Mouse (Mus musculus): ENCODE results near the gene Pbx4.
A peak's percentile ranks its signal among the peaks of the same experiment; 100 is the strongest.

The Pbx4 gene

DNA sequence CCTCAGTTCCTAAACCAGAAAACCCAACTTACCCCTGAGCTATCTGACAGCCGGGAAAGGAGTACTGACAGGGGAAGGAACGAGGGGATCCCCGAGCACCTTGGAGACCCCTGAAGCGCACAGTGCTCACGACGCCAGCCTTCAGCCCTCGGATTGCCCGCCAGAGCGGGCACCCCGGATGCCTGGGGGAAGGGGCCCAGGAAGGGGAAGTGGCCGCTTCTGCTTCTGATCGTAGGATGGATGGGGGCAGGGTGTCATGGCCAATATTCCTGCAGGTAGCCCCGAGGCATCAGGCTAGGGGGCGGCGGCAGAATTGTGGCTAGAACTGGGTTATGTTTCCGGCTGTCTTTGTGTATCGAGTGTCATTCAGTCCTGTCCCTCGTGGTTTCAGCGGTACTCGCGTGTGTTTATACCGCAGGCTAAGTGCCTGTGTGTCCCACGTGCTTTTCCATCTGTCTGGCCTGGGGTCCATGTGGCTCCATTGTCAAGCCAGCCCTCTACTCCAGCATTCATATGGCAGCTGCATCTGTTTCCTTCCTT is 23.4 kb upstream of the Pbx4 start:
- peak in 1 of 2 experiments; percentile 32 for DNase-seq (ENCODE audit: low spot score in 2 of 2)

GRCm38 (mm10) chr8:69809820-69810219 is 22.5 kb upstream of the Pbx4 start:
- no peak for DNase-seq (ENCODE audit: low spot score in 2 of 2)

DNA sequence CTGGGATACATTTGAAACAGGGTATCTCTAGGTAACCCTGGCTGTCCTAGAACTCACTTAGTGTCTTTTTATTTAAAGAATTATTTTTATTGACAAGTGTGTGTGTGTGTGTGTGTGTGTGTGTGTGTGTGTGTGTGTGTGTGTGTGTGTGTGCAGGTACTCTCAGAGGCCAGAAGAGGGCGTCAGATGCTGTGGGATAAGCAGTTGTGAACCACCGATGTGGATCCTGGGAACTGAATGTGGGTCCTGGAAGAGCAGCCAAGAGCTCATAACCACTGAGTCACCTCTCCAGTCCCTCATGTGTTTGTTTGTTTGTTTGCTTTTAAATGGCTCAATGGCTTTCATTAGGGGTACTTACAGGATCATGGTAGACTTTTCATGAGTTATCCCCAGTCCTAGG is 17.4 kb upstream of the Pbx4 start:
- no peak for DNase-seq (ENCODE audit: low spot score in 2 of 2)

DNA sequence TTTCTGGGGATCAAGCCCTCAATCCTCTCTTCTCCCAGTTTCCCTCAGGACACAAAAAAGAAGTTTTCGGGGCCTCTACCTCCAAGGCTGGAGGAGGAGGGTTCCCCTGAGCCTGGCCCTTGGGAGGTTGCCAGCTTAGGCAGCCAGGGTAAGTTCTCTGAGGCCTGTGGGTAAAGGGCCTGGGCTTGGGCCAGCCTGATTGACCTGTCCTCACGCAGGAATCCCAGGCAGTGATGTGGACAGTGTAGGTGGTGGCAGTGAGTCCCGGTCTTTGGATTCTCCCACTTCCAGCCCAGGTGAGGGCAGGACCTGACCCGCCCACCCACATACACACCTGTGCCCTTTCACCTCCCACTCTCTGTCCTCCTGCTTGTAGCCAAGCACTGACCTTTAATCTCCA is 16.9 kb upstream of the Pbx4 start:
- no peak for DNase-seq (ENCODE audit: low spot score in 2 of 2)

GRCm38 (mm10) chr8:69820466-69820865 is 11.8 kb upstream of the Pbx4 start:
- no peak for DNase-seq (ENCODE audit: low spot score in 2 of 2)

DNA sequence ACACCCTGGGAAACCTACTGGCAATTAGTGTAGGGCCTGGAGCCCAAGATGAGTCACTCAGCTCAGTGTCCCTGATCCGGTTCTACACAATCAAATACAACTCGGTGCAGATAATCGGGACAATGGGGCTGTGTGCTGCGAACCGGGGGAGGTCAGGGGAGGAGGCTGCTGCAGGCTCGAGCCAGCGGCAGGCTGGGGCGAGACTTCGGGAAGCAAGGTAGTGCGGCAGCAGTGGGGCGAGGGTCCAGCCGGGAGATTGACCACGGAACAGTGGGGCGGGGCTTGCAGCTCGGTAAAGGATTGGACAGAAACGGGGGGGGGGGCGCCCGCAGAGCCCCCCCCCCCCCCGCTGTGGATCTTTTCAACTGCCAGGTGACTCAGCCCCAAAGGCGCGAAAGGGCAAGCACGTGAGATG is 10.3 kb upstream of the Pbx4 start:
- DNase-seq (ENCODE audit: low spot score in 2 of 2) = peak in 1 of 2 experiments; percentile 44

GRCm38 (mm10) chr8:69822386-69823191 is 9.7 kb upstream of the Pbx4 start, which contains the start of gene Lpar2:
TSS of gene Lpar2 (plus strand) at chr8:69822429.
- peak in 1 of 2 experiments; percentile 50 for DNase-seq (ENCODE audit: low spot score in 2 of 2)

GRCm38 (mm10) chr8:69826371-69826770 is 5.9 kb upstream of the Pbx4 start:
- no peak for DNase-seq (ENCODE audit: low spot score in 2 of 2)

DNA sequence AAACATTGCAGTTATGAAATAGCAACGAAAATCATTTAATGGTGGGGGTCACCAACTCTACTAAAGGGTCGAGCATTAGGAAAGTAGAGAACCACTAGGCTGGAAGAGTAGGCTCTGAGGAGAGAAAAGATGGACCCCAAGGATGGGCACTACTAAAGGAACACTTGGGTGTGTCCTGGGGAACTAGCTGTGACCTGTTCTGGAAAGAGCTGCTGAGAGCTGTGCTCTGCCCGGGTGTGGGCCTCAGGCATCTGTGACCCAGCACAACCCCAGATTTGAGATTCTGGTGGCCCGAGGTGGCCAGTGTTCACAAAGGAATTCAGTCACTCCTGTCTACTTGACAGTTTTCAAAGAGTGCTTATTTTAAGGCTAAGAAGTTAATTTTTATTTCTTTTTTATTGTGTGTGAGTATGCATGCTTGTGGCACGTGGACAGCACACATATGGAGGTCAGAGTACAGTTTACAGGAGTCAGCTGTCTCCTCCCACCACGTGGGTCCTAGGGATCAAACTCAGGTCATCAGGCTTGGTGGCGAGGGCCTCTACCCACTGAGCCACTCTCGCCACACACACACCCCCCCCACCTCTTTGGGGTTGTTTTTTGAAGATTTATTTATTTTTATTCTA is 4.9 kb downstream of the Pbx4 start:
- DNase-seq (ENCODE audit: low spot score in 2 of 2) = no peak

- DNase-seq (ENCODE audit: low spot score in 2 of 2) = no peak
Measured at GRCm38 (mm10) chr8:69847167-69848065, 15.1 kb downstream of the Pbx4 start.

- DNase-seq (ENCODE audit: low spot score in 2 of 2) = no peak
Measured at GRCm38 (mm10) chr8:69848951-69849350, 16.7 kb downstream of the Pbx4 start.

GRCm38 (mm10) chr8:69849899-69850298 is 17.6 kb downstream of the Pbx4 start:
- DNase-seq (ENCODE audit: low spot score in 2 of 2) = no peak

GRCm38 (mm10) chr8:69850926-69851506 is 18.7 kb downstream of the Pbx4 start:
- DNase-seq (ENCODE audit: low spot score in 2 of 2) = no peak

GRCm38 (mm10) chr8:69853869-69854268 is 21.6 kb downstream of the Pbx4 start:
- DNase-seq (ENCODE audit: low spot score in 2 of 2) = no peak

DNA sequence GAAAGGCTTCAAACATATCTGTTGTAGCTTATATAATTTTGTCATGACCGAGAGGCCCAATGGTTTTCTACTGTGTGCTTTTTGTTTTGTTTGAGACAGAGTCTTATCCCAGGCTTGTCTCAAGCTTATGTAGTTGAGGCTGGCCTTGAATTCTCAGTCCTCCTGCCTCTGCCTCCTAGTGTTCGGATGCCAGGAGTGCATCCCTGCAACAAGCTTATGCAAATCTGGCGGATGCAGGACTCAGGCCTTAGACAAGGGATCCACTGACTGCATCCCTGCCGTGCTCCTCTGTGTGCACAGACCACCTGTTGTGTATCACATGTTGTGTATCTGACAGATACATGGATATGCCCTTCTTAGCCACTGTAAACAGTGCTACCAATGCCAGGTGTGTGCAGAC is 28.5 kb downstream of the Pbx4 start:
- no peak for DNase-seq (ENCODE audit: low spot score in 2 of 2)

- DNase-seq (ENCODE audit: low spot score in 2 of 2) = no peak
Measured at GRCm38 (mm10) chr8:69861251-69861650, 29.0 kb downstream of the Pbx4 start.

DNA sequence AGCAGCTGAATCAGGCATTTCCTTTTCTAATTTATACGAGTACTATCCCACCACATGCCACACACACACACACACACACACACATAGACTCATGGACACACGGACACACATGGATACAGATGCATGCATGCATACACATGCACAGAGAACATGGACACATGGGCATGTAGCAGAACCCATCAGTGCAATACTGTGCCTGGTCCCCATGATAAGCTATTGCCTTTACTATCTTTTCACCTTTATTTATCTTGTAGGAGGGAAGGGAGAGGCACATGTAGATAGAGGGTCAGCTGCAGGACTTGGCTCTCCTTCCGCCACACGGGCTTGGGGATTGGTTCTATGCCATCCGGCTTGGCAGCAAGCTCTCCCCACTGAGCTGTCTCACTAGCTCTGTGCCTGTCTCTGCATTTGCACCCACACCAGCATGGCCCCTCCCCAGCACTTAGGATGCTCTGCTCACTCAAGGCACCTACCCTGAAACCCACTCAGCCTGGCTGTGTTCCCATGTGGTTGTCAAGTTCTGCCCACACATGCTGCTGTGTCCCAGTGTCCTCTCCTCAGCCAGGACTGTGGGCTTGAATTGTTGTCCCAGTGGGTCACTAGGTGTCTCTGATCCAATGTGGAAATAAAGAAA is 31.2 kb downstream of the Pbx4 start:
- no peak for DNase-seq (ENCODE audit: low spot score in 2 of 2)

GRCm38 (mm10) chr8:69864180-69864579 is 31.9 kb downstream of the Pbx4 start:
- DNase-seq (ENCODE audit: low spot score in 2 of 2) = no peak

GRCm38 (mm10) chr8:69867696-69868326 is 35.5 kb downstream of the Pbx4 start:
- no peak for DNase-seq (ENCODE audit: low spot score in 2 of 2)

DNA sequence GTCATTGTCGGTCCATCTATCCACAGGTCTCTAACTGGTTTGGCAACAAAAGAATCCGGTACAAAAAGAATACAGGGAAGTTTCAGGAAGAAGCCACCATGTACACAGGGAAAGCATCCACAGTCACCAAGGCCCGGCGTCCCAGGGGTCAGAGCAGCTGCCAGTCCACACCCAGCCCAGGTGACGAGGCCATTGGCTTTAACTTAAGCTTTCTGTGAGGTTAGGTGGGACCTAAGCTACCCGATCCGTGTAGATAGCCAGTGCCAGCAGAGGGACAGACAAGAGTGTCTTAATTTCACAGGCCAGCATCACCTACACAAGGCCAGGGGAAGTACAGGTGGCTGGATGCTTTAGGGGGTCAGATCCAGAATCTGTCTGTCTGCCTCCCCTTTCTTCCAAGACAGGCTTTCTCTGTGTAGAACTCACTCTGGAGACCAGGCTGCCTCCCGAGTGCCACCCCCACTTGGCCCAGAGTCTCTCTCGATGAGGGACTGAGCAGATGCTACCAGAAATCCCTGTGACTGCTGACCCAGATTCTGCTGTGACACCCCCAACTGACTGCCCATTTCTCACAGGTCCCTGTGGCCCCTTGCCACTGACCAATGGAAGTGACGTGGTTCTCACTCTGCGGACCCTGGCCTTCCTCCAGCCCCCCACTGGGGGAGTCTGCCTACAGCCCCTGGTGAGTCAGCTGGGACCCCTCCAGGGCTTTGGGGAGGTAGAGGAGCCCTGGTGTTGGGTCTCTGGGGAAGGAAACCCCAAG is 37.9 kb downstream of the Pbx4 start:
- no peak for DNase-seq (ENCODE audit: low spot score in 2 of 2)
